Mouse (Mus musculus) left cerebral cortex, adult 8-10 months (tissue): ENCODE results near the gene Nek6. TPM values are rescaled to one million over a fixed set of nuclear protein-coding genes. Genes with fewer than 3 reads are reported as not detected.
A peak's percentile ranks its signal among the peaks of the same experiment; 100 is the strongest.

Experiments
- DNase-seq, 2 experiments: peaks; one replicate each; pipeline ENCODE4 v3.0.0; 2022; ENCODE audit warnings: low spot score in 2 of 2
- total RNA-seq, 4 experiments: library from RNA; stranded (reverse); gene quantifications; 2 replicates each; pipeline ENCODE4 v1.2.4; 2022

Gene Nek6
- 10 to 100 TPM; 24.1 to 40.5 (median 31.4) TPM for total RNA-seq

- DNase-seq, result peak; percentile 36 to 43
These were observed at the start of gene Nek6 for GRCm38 (mm10) chr2:38511487-38512307. Gene Nek6, plus strand, starts transcription at chr2:38511643.

- DNase-seq, result no peak
These were observed 49.1 kb upstream of the Nek6 start for GRCm38 (mm10) chr2:38462323-38462722.

- no peak for DNase-seq
These were observed 42.6 kb upstream of the Nek6 start for GRCm38 (mm10) chr2:38468845-38469244.

GRCm38 (mm10) chr2:38471745-38472144, 39.7 kb upstream of the Nek6 start:
- DNase-seq, result no peak

GRCm38 (mm10) chr2:38472829-38473228, 38.6 kb upstream of the Nek6 start:
- no peak for DNase-seq

- no peak for DNase-seq
These were observed 34.5 kb upstream of the Nek6 start for GRCm38 (mm10) chr2:38476871-38477496.

- DNase-seq, result no peak
These were observed 34.0 kb upstream of the Nek6 start for GRCm38 (mm10) chr2:38477497-38477873.

- DNase-seq, result no peak
These were observed 32.8 kb upstream of the Nek6 start for GRCm38 (mm10) chr2:38478683-38479082.

- DNase-seq, result no peak
These were observed 31.9 kb upstream of the Nek6 start for GRCm38 (mm10) chr2:38479541-38479940.

GRCm38 (mm10) chr2:38481166-38481778, 30.2 kb upstream of the Nek6 start:
- DNase-seq, result no peak

- no peak for DNase-seq
These were observed 29.3 kb upstream of the Nek6 start for GRCm38 (mm10) chr2:38482122-38482521.

- no peak for DNase-seq
These were observed 28.3 kb upstream of the Nek6 start for GRCm38 (mm10) chr2:38483058-38483704.

- DNase-seq, result no peak
These were observed 26.9 kb upstream of the Nek6 start for GRCm38 (mm10) chr2:38484556-38484955.

- no peak for DNase-seq
These were observed 26.0 kb upstream of the Nek6 start for GRCm38 (mm10) chr2:38485409-38485808.

- peak in 1 of 2 experiments; percentile 24 for DNase-seq
These were observed 25.2 kb upstream of the Nek6 start for GRCm38 (mm10) chr2:38485957-38486931.

GRCm38 (mm10) chr2:38497594-38497993, 13.8 kb upstream of the Nek6 start:
- no peak for DNase-seq

GRCm38 (mm10) chr2:38501606-38502005, 9.8 kb upstream of the Nek6 start:
- no peak for DNase-seq

- no peak for DNase-seq
These were observed 9.3 kb upstream of the Nek6 start for GRCm38 (mm10) chr2:38502123-38502522.

- no peak for DNase-seq
These were observed 8.7 kb upstream of the Nek6 start for GRCm38 (mm10) chr2:38502747-38503146.

- DNase-seq, result no peak
These were observed 7.1 kb upstream of the Nek6 start for GRCm38 (mm10) chr2:38504311-38504710.

GRCm38 (mm10) chr2:38507181-38507580, 4.3 kb upstream of the Nek6 start:
- no peak for DNase-seq
